Mouse (Mus musculus) spleen, embryonic (tissue): ENCODE measurements at regions not wholly inside any gene's neighbourhood (a gene's known extent, or its start where the extent isn't known, plus 50 kb on each side); places are given as distances from the start of the nearest gene placed in this dataset.

ENCODE experiments used
- CTCF ChIA-PET: fragments of 350-600 bp; sonication (Branson Sonifier 250); formaldehyde crosslinking; loops from one replicate; lab custom pipeline; 2022; lab: Charles Lee

DNA sequence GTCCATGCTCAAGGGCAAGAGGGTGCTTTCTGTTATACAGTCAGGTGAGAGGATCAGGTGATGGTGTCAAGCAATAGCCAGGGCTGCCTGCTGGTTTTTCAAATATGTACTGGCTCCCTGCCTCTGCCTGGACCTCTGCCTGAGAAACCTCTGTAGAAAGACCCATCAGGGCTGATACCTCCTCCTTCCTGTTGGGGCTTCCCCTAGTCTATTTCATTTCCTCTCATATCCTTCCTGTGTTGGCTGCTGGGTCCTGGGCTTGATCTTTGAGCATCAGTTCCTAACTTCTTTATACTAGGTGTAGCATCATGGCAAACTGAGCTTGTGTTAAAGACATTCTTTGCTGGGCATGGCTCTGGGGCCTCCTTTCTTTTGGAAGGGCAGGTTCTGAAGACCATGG, 89.5 kb downstream of the Tmem38b start:
- CTCF ChIA-PET: no interaction called here

DNA sequence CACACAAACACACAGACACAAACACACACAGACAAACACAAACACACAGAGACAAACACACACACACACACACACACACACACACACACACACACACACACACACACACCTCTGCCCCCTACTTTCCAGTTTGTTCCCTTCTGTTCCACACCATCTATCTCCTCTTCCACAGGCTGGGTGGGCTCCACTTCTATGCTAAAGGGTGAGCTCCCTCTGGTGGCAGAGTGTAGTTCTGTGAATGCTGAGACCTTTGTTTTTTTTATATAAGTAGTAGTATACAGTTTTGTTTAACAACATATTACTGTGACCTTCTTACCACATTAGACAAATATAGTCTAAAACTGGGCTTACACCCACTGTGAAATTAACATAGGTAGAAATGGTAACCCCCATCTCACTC, 93.3 kb downstream of the Tmem38b start:
- CTCF ChIA-PET: interaction anchor here (1.4 to 1.6 kb wide), 2 partner anchors 12 to 35 kb away, joined by 3 to 5 read pairs; no protein-coding TSS in a partner anchor

DNA sequence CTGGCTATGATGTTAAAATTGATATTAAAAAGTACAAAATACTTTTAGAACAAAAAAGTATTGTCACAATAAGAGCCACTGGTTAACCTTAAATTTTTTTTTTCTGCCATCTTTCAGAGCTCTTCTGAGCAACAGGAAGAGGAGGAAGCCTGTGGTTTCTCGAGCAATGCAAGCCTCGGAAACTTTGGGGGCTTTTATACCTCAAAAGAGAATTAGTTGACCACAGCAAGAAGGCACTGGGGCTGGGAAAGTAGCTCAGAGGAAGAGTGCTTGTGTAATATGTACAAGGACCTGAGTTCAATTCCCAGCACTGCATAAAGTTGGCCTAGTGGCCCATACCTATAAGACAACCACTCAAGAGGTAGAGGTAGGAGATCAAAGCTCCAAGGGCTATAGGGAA, 94.7 kb downstream of the Tmem38b start:
- CTCF ChIA-PET: interaction anchor here (0.7 to 1.1 kb wide), 2 partner anchors 33 to 35 kb away, joined by 3 to 5 read pairs; no protein-coding TSS in a partner anchor

DNA sequence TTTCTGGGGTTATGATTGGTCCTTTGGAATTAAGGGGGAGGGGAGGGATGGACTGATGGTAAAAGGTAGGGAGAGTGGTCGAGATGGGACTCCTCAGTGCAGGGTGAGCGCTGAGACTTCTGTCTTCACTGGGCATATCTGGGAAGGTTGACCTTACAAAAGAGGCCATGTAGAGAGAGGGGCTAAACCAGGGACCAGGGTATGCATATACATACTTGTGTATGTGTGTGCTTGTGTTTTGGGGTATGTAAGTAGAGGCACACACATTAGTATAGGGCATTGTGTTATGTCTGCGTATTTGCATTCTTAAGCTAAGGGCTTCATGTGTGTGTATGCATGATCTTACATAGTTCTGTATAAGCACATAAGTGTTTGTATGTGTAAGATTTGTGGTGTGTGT, 105.2 kb downstream of the Tmem38b start:
- CTCF ChIA-PET: no interaction called here

DNA sequence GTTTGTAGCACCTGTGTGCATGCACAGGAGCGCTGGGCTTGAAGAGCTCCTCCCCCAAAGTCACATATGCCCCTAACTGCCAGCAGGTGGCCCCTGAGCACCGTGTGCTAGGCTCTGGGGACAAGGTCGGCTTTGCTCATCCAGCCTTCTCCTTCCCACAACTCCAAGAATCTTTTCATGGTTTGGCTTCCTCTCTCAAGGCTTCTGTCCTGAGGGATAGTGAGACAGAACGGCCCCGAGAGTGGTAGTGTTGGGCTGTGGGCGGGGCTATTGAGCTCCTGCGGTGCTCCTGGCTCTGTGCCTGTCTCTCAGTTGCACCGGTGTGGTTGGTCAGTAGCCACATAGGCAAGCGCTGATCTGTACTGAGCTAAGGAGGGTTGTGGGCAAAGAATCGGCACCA, 105.7 kb downstream of the Tmem38b start:
- CTCF ChIA-PET: no interaction called here

DNA sequence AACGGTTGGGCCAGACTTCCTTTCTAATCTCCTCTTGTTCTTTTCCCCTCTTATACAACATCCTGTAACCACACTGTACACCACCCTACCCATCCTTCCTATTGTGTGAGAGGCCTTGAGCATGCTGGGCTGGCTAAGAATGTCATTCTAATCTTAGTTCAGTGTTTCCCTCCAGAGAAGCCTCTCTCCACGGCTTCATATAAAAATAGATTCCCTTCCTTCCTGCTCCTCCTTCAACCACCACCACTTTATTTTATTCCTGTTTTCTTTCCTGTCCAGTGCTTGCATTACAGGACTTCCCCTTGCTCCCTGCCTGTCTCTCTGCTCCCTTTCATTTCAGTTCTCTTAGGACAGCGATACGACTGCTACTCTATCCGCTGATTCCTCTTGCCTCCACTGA, 109.5 kb downstream of the Tmem38b start:
- CTCF ChIA-PET: no interaction called here

DNA sequence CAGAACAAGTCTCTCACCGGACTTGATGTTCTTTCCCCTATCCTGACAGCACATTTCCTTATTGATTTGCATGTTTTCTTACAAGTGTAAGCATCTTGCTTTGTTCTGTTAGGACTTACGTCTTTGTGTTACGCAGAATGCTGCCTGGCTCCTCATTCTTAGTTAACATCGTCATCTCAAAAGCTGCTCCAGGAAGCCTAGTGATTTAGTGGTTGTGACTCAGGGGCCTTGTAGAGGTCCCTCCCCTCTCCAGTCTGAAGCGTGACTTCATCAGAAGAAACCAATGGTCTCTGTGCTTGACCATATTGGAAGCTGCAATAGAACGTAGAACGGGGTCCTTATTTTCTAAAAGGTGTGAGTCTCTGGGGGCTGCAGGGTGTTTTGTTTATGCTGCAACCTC, 122.9 kb downstream of the Tmem38b start:
- CTCF ChIA-PET: no interaction called here

DNA sequence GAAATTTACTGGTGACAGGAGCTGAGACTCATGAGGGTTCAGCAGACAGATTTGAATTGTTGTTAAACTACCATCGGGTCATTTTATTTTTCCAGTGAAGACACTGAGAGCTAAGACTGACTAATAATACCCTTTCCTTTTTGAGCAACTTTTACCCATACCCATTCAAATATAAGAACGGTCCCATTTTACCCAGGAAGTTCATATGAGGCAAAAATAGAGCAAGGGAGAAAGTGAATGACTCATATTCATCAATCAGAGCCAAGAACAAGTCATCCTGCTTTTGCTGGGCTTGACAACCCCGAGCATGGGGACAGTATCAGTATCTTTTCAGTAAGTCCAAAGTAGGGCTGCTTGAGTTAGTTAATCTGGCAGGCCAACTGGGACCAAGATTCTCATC, 123.3 kb downstream of the Tmem38b start:
- CTCF ChIA-PET: no interaction called here

DNA sequence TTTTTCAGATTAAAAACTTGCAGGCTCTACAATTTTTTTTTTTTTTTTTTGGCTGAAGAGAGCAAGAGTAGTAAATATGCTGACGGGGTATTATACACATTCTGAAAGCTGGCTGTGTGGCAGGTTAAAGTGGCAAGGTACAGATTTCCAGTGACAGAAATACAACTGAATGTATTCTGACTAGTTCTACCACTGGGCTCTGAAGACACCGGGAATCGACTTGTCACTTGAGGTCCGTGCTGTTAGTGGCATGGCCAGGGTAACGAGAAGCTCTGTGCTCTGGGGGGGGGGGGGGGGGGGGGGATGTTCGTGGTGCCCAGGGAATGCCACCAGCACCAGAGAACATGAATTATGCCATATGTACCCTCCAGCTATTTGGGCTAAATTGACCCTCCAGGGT, 124.7 kb downstream of the Tmem38b start:
- CTCF ChIA-PET: interaction anchor here (0.6 kb wide), 1 partner anchor 28 kb away, joined by 3 read pairs; no protein-coding TSS in a partner anchor

DNA sequence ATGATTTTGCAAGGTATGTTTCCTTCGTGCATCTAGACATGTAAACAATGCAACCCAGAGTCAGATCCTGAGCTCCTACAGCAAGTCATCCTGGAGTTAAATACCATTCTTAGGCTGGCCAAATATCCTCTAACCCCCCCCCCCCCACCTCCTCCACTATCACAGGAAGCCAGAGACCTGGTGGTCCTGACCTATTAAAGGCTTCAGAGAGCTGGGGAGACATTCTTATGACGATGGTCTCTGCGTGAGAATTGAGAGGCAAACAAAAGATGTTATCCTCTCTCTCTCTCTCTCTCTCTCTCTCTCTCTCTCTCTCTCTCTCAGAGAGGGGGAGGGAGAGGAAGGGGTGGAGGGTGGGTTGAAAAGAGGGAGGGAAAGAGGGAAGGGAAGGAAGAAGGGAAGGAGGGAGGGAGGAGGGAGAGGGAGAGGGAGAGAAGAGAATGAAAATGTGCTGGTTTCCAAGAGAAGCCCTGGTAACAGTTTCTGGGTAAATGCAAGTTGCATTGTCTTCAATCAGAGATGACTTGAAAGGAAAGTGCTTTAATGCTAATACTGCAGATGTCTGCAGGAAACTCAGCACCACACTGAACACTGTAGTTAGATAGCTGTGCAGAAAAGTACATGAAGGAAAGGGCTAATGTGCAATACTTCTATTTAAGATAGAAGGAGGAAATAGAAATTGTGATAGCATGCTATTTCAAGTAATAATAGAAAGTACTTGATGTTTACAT, 125.3 kb downstream of the Tmem38b start:
- CTCF ChIA-PET: interaction anchor here (0.6 kb wide), 1 partner anchor 28 kb away, joined by 3 read pairs; no protein-coding TSS in a partner anchor

DNA sequence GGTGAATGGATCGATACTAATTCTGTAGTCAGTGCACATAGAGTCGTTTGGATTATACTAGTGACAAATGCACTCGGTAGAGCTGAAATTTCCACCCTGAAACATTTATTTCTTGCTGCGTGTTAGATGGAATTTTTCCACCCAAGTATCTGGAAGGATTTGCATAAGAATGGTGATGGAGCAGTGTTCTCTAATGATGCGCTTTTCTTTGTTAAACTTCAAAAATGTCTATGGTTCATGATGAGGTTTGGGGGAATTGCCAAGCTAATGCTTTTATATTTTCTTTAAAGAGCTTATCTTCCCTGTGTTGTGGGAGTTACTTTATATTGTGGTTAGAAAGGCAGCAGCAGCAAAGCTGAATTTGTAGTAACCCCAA, 125.9 kb downstream of the Tmem38b start:
- CTCF ChIA-PET: no interaction called here

DNA sequence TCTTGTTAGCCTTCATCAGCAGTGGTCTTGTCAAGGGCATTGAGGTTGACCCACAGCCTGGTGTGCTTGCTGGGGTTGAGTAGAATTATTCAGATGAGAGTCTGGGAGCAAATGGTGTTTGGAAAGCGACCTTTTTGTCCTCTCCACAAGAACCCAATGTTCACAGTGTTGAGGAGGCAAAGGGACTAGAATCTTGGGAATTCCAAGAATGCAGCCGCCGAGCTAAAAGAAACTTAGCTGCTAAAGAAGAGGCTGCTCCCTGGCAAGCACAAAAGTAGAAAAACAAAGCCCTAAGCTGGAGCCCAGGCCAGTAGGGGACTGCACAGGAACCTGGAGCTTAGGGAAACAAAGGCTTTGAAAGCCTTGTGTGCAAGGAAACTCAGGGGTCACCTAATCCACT, 126.4 kb downstream of the Tmem38b start:
- CTCF ChIA-PET: no interaction called here

DNA sequence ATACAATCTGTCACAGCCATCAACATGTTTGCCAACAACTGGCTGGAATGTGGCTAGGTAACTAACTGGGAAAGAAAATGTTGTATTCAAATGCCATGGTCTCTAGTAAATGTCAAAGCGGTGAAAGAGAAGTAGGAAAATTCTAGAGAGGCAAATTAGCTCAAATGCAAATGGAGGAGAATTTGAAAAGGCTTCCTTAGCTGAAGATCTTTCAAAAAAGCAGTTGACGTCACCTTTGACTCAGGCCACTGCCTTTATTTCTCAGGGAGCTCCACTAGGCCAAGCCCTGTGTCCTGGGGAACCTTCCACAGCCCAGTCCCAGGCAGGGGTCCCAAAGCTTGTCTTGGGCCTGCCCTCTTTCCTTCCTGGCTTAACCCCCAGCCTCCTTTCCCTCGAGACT, 136.6 kb downstream of the Tmem38b start:
- CTCF ChIA-PET: no interaction called here

DNA sequence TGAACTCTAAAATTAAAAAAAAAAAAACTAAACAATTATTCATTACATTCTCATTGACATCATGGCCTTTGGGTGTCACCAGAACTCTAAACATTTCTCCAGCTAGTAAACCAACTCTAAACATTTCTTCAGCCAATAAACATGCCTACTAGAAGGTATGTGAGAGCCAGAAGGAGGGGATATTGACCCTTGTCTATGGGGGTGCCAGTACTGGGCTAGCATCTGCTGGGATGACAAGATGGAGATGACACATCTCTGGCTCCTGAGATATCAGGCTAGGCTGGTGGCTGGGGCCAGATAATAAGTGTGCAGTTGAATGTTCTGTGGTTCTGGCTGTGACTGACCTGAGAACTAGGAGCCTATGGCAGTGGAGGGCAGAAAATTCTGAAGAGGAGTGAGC, 144.6 kb downstream of the Tmem38b start:
- CTCF ChIA-PET: no interaction called here

DNA sequence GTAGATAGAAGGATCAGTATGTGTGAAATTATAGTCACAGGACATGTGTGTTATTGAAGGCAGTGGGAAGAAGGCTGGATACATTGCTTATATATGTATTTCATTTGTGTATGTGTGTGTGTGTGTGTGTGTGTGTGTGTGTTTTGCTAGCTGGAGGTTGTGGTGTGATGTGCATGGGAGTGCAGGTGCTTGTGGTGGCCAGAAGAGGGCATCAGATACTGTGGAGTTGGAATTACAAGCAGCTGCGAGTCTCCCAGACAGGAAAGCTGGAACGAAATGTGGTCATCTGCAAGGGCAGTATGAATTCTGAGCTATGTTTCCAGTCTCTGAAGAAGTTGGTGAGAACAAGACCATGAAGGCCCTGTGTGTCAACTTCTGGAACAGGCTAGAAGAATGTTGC, 145.1 kb downstream of the Tmem38b start:
- CTCF ChIA-PET: no interaction called here

DNA sequence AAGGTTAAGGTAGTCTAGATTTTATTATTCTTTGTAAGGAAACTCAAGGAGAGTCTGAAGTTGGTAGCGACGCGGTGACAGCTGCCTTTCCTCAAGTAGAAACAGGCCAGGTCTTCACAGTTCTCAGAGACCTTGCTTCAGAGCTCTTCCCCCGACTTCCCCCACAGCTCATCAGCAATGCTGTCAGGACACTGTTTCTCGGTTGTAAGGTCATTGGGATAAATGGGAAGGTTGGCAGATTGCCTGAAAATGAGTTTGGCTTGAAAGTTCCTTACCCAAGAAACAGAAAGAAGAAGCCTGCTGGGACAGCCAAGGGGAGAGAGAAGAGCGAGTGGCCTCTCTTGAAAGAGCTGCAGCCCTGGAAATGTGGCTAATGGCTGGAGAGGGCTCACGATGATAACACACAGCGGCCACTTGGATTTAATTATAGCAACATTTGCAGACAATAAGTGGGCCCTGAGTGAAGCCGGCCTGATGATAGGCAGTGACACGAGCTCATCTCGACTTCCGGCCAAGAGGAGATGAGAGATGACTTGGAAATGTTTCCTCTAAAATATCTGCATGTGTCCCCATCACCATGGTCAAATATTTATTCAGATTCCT, 150.3 kb downstream of the Tmem38b start:
- CTCF ChIA-PET: no interaction called here

DNA sequence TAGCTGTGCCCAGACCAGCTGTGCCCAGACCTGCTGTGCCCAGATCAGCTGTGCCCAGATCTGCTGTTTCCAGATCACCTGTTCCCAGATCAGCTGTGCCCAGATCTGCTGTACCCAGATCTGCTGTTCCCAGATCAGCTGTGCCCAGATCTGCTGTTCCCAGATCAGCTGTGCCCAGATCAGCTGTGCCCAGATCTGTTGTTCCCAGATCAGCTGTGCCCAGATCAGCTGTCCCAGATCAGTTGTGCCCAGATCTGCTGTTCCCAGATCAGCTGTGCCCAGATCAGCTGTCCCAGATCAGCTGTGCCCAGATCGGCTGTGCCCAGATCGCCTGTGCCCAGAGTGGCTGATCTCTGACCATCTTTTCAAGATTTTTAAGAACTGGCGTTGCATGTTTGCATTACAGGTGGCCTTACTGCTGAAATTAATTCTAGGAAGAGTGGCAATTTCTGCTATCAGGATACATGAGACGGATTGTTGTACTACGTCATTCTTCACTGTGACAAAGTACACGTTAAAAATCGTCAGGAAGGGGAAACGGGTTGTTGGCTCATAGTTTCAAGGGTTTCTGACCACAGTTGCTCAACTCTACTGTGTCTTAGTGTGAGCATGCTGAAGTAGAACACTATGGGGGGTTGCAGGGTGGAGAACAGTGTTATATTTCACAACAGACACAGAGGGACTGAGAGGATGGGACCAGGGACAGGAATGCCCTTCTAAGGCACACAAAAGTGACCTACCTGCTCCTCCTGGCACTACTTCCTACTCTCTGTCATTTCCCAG, 160.9 kb downstream of the Tmem38b start:
- CTCF ChIA-PET: no interaction called here

DNA sequence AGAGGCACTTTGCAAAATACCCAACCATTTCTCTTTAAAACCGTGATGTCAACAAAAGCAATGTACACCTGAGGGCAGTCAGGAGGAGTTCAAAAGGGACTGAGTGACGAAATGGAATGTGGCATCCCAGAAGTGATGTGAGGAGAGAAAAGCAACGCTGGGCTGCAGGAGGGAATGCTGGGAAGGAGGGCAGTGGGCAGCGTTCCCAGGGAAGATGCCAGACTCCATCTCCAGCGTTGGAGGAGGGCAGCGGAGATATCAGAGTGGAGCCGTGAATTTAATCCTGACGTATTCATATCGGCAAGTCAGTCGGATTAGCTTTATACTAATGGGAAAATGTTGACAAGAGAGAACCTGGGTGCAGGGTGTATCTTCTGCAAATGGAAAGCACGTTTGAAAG, 161.7 kb downstream of the Tmem38b start:
- CTCF ChIA-PET: no interaction called here

DNA sequence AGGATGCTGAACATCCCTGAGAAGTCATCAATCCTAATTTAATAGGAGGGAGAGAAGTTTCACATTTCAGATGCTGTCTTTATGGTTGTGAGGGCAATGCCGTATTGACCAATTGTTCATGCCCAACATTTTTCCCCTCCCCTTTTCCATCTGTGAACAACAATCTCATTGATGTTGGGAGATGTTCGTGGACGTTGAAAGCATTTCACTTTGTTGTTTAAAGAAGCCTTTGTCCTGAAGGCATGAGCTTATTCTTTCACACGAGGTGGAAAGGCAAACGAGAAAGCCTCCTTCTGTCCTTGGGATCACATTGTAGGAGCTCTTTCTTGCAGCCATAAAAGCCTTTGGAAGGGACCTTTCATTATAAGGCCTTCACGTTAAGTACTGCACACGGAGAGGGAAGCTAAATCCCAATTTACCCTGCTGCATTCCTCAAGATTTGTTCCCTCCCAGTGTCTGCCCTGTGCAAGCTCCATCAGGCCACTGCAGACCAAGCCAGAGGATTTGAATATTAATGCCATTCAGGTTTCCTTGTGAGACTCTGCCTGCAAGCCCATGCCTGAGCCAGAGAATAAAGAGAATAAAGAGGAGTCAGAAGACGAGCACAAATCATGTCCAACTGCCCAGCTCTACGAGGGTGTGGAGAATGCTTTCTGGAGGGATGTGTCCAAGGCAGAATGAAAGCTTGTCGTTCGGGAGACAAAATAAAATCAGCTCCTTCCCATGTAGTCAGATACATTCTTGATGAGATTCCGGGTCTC, 195.4 kb downstream of the Tmem38b start:
- CTCF ChIA-PET: no interaction called here

DNA sequence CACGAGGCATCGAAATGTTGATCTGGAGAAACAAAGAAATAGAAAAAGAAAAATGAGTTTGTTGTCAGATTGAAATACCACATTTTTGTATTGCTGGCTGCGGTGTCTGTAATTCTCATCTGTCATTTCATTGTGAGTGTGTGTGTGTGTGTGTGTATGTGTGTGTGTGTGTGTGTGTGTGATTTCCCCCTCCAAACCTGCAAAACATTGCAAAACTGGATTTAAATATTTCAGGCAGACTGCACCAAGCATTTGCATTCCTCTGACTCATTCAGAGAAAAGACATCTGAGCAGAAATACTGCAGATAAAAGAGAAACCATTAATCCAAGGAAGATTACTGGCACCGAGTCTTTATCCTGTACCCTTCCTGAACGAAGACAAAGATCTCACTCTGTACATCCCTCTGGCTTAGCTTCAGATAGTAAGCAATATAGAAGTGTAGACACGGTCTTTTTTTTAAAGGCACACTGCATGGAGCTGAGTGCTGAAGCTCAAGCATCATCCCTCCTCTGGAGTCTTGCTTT, 196.1 kb downstream of the Tmem38b start:
- CTCF ChIA-PET: no interaction called here

DNA sequence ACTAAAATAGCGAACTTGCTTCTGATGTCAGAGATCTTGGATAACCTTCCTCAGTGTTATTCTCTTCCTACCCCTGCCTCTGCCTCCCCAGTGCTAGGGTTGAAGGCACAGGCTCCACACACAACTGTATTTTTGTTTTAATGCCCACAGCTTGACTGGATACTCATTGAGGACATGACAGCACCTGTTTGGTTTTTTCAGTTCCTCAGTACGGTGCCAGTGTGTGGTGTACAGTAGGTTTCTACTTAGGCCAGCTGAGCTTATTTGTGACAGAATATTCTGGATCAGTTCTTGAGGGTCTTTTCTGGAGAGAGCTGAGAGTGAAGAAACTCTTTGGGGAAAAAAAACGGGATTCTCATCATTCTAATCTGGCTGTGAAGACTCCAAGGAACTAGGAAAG, 201.1 kb downstream of the Tmem38b start:
- CTCF ChIA-PET: no interaction called here
